8 mouse cellular contexts compared by ENCODE assay signal in the genomic region with DNA sequence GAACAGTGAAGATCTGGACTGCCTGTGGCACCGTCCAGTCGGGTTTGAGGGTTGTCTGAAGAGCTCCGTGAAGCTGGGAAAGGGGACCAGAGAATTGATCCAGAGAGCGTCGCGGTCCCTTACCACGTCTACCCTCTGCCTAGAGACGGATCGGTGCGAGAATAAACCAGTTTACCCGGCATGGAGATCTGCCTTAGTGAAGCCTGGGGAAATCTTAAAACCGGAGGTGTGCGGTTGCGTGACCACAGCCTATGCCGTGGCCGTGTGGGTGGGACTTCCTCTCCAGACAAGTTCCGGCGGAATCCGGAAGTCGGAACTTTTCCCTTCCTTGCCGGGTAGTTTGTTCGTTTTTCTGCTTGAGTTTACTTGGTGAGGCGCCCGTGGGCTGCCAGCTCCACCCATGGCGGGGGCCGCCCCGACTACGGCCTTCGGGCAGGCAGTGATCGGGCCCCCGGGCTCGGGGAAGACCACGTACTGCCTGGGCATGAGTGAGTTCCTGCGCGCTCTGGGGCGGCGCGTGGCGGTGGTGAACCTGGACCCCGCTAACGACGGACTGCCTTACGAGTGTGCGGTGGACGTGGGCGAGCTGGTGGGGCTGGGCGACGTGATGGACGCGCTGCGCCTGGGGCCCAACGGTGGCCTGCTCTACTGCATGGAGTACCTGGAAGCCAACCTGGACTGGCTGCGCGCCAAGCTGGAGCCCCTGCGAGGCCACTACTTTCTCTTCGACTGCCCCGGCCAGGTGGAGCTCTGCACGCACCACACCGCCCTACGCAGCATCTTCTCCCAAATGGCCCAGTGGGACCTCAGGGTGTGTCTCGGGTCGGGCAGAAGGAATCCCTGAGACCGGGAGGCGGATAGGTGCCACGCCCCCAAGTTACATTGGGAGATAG. TPM values are rescaled to one million over a fixed set of nuclear protein-coding genes. Genes with fewer than 3 reads are reported as not detected.
DNase-seq lines count a peak whose midpoint lies in the region; ATAC-seq and TF ChIP-seq lines count a peak whose summit lies in the region.

Gene Gpn2, plus strand, starts transcription at position 304 of the 893 bp plus-strand sequence.

- peaks cover 10% of the 10 kb centered on the region; the same call in 1 of the 2 replicates for H3K4me1 ChIP-seq in embryonic facial prominence, embryonic 12.5 days
- H3K4me1 ChIP-seq in kidney, adult 2 months (ENCODE audit: control insufficient read depth, insufficient read depth, low read length) = no peaks in the 10 kb centered on the region; the same call in 1 of the 2 replicates
- peaks cover 10% of the 10 kb centered on the region; the same call in 1 of the 2 replicates for H3K4me1 ChIP-seq in limb, embryonic 11.5 days (ENCODE audit: control insufficient read depth, insufficient read depth, low read length)
- H3K4me1 ChIP-seq in midbrain, embryonic 13.5 days (replicated peaks) = peaks cover 21% of the 10 kb centered on the region

- peak; percentile 74 for DNase-seq in 3134 (ENCODE audit: extremely low read depth, insufficient read length, low spot score)
- peak; percentile 83 for DNase-seq in adrenal gland, postnatal 25 days
- peak; percentile 88 to 90 for DNase-seq in heart, adult 18-20 months
- peak; percentile 89 for DNase-seq in kidney, adult 2 months
- peak; percentile 86 for DNase-seq in limb, embryonic 11.5 days (ENCODE audit: low spot score)
- DNase-seq in spleen, adult 12 weeks (ENCODE audit: low spot score) = peak; percentile 65

- H3K9me3 ChIP-seq in embryonic facial prominence, embryonic 12.5 days = no peaks in the 10 kb centered on the region
- H3K9me3 ChIP-seq in limb, embryonic 11.5 days (ENCODE audit: control insufficient read depth, low read length) = no peaks in the 10 kb centered on the region
- no peaks in the 10 kb centered on the region for H3K9me3 ChIP-seq in midbrain, embryonic 13.5 days

- H3K27me3 ChIP-seq in embryonic facial prominence, embryonic 12.5 days = no peaks in the 10 kb centered on the region
- H3K27me3 ChIP-seq in kidney, adult 2 months (replicated peaks; ENCODE audit: control insufficient read depth, insufficient read depth, low read length) = no peaks in the 10 kb centered on the region
- H3K27me3 ChIP-seq in limb, embryonic 11.5 days (ENCODE audit: control insufficient read depth, insufficient read depth, low read length) = no peaks in the 10 kb centered on the region
- H3K27me3 ChIP-seq in midbrain, embryonic 13.5 days = no peaks in the 10 kb centered on the region

- TF ChIP-seq POLR2A in kidney, adult 2 months (IDR thresholded peaks at IDR 0.05; ENCODE audit: low read depth, low read length) = peak; percentile 34

- TF ChIP-seq CTCF in kidney, adult 2 months (conservative IDR thresholded peaks at IDR 0.05; ENCODE audit: insufficient read depth, insufficient read length, low read depth, low read length) = no peak

- peak within 1 kb of the TSS; percentile 82 for H3K9ac ChIP-seq in embryonic facial prominence, embryonic 12.5 days
- peak within 1 kb of the TSS; percentile 72 for H3K9ac ChIP-seq in limb, embryonic 11.5 days (ENCODE audit: low read length)
- H3K9ac ChIP-seq in midbrain, embryonic 13.5 days (replicated peaks) = peak within 1 kb of the TSS; percentile 86

- peak within 1 kb of the TSS; percentile 86 for H3K4me3 ChIP-seq in embryonic facial prominence, embryonic 12.5 days
- peak within 1 kb of the TSS; percentile 70 for H3K4me3 ChIP-seq in kidney, adult 2 months (ENCODE audit: insufficient read depth, low read depth, low read length)
- peak within 1 kb of the TSS; percentile 96 for H3K4me3 ChIP-seq in limb, embryonic 11.5 days (ENCODE audit: low read depth, low read length)
- peak within 1 kb of the TSS; percentile 99 for H3K4me3 ChIP-seq in midbrain, embryonic 13.5 days (replicated peaks)

- peak within 1 kb of the TSS; percentile 98 for H3K4me2 ChIP-seq in embryonic facial prominence, embryonic 12.5 days (replicated peaks)
- peak within 1 kb of the TSS; percentile 100 for H3K4me2 ChIP-seq in limb, embryonic 11.5 days (ENCODE audit: low read depth, severe bottlenecking)
- H3K4me2 ChIP-seq in midbrain, embryonic 13.5 days (replicated peaks) = peak within 1 kb of the TSS; percentile 100

- WGBS in embryonic facial prominence, embryonic 12.5 days = 1% methylated on average over 65 of the region's 65 CpGs
- 1% methylated on average over 65 of the region's 65 CpGs for WGBS in kidney, adult 2 months
- WGBS in limb, embryonic 11.5 days = 3% methylated on average over 65 of the region's 65 CpGs
- 2% methylated on average over 65 of the region's 65 CpGs for WGBS in midbrain, embryonic 13.5 days

- H3K36me3 ChIP-seq in embryonic facial prominence, embryonic 12.5 days = peaks cover 61% of the 10 kb centered on the region
- no peaks in the 10 kb centered on the region for H3K36me3 ChIP-seq in kidney, adult 2 months (ENCODE audit: control insufficient read depth, insufficient read depth, low read length)
- peaks cover 17% of the 10 kb centered on the region; the same call in 1 of the 2 replicates for H3K36me3 ChIP-seq in limb, embryonic 11.5 days (ENCODE audit: control insufficient read depth, insufficient read depth, low read length)
- peaks cover 73% of the 10 kb centered on the region for H3K36me3 ChIP-seq in midbrain, embryonic 13.5 days

- peak within 1 kb of the TSS; percentile 67 for H3K27ac ChIP-seq in embryonic facial prominence, embryonic 12.5 days
- peak within 1 kb of the TSS; percentile 81 for H3K27ac ChIP-seq in kidney, adult 2 months (ENCODE audit: insufficient read depth, low read depth, low read length)
- H3K27ac ChIP-seq in limb, embryonic 11.5 days (replicated peaks; ENCODE audit: low read depth, low read length) = peak within 1 kb of the TSS; percentile 62; the same call in 1 of the 2 replicates
- H3K27ac ChIP-seq in midbrain, embryonic 13.5 days = peak within 1 kb of the TSS; percentile 85

- peak; percentile 67; the same call in 1 of the 2 replicates for ATAC-seq in embryonic facial prominence, embryonic 12.5 days (ENCODE audit: insufficient number of reproducible peaks, insufficient read depth, low FRiP score, low TSS enrichment)
- ATAC-seq in limb, embryonic 11.5 days (ENCODE audit: insufficient number of reproducible peaks, low FRiP score, low TSS enrichment, low read depth) = peak; percentile 72; the same call in 1 of the 2 replicates
- peak; percentile 94 for ATAC-seq in midbrain, embryonic 13.5 days

RNA-seq across cellular contexts. Expression of gene Gpn2, which starts in this region (rescaled TPM):
- total RNA-seq in adrenal gland, postnatal 25 days (2021) = 15.8 and 16.1 TPM in 2 replicates
- 20.0 and 23.6 TPM in 2 replicates for polyA plus RNA-seq in embryonic facial prominence, embryonic 12.5 days (2016; fragmentation: Nextera tagmentation; extraction: Ambion mirVana)
- total RNA-seq in heart, adult 18-20 months (2021) = 1 to 10 TPM; 7.9 TPM
- polyA plus RNA-seq in kidney, adult 2 months (2012; rRNA removed) = 26.7 and 31.4 TPM in 2 replicates
- 26.6 and 27.2 TPM in 2 replicates for polyA plus RNA-seq in limb, embryonic 11.5 days (2014; fragmentation: Nextera tagmentation; extraction: Ambion mirVana)
- polyA plus RNA-seq in midbrain, embryonic 13.5 days (2015; fragmentation: Nextera tagmentation; extraction: Ambion mirVana) = 20.6 and 23.5 TPM in 2 replicates

Comparison
In these comparisons a context has a peak if more than half of its experiments do, and no peak if none do; other contexts are left out.
1. Peak in every context shown above with its lines: DNase-seq, ATAC-seq, H3K4me3 ChIP-seq and H3K27ac ChIP-seq.